Mouse (Mus musculus) erythroblast, embryonic 14.5 days (primary cell): Measurements from ENCODE around the gene Hpcal4. TPM values are rescaled to one million over a fixed set of nuclear protein-coding genes. Genes with fewer than 3 reads are reported as not detected.
"Not testable (repeated sequence)": the region's sequence is repeated elsewhere in the genome, so short reads cannot be mapped to it uniquely, and the experiment has no call there.

Experiments
- H3K27me3 ChIP-seq: 2 replicates; pipeline ENCODE4 v1.6.1; 2012; ENCODE audit warnings: inconsistent platforms; ENCODE audit not compliant: control insufficient read depth
- H3K36me3 ChIP-seq: 2 replicates; pipeline ENCODE4 v1.6.1; 2012; ENCODE audit warnings: mild to moderate bottlenecking, inconsistent platforms; ENCODE audit not compliant: control insufficient read depth
- H3K4me1 ChIP-seq: 2 replicates; pipeline ENCODE4 v1.6.1; 2012; ENCODE audit warnings: inconsistent platforms; ENCODE audit not compliant: control insufficient read depth
- H3K4me3 ChIP-seq: replicated peaks from 2 replicates; pipeline ENCODE3; 2012; ENCODE audit warnings: moderate library complexity, mild to moderate bottlenecking, inconsistent platforms
- H3K9me3 ChIP-seq: 2 replicates; pipeline ENCODE4 v1.6.1; 2012; ENCODE audit warnings: low read length, inconsistent platforms, mixed read lengths; ENCODE audit not compliant: control insufficient read depth
- GATA1 ChIP-seq: IDR thresholded peaks from 2 replicates; pipeline ENCODE4 v1.6.1; 2012; ENCODE audit warnings: low read length, inconsistent platforms, mixed read lengths
- TAL1 ChIP-seq: IDR thresholded peaks from 3 replicates; pipeline ENCODE4 v1.6.1; 2012; ENCODE audit warnings: low read length, inconsistent platforms, mixed read lengths
- polyA plus RNA-seq: library from polyadenylated mRNA; stranded (reverse); fragments of >175 nt; gene quantifications from 2 replicates; pipeline ENCODE4 v1.2.3, GENCODE M21; 2012

Hpcal4 gene
- polyA plus RNA-seq, 1 experiment = not detected

DNA sequence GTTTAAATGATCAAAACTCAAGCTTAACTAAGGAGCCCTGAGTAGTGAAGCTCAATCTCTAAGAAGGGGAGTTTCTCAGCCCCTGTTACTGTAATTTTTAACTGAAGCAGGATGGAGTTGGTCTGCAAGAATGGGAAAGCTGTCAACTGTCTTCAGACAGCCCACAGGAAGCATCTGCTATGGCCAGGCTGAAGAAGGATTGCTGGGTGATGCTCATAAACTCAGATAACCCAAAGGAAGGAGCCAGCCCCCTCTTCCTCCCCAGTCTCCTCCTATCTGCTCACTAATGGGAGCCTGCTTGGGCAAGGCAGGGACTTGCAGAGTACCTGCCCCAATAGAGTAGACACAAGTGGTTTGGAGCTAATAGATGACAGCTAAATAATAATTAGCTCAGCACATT, 27.2 kb upstream of the Hpcal4 start:
- Histone ChIP-seq H3K4me1 (no peaks in the 10 kb centered on the region), H3K27me3 (peaks cover 7% of the 10 kb centered on the region), H3K9me3 (no peaks in the 10 kb centered on the region), H3K4me3 (no peak overlapping the region), H3K36me3 (no peaks in the 10 kb centered on the region)
- TF ChIP-seq TAL1 (no peak), GATA1 (no peak)

DNA sequence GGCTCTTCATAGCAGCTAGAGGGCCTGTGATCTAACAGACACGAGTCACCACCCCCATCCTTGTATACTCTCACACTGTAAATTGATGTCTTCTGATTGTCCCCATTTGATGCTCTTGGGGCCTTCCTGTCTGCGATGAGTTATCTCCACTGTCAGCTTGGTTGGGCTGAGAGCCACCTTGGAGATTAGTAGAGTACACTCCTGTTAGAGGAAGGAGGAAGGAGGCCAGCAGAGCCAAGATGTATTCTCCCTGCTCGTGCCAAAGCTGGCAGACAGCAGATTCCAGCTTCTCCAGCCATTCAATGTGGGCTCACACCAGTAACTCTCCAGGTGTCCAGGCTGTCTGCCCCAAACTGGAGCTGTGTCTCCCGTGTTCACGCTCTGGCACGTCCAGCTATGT, 22.5 kb upstream of the Hpcal4 start:
- peaks cover 22% of the 10 kb centered on the region for H3K27me3 ChIP-seq

DNA sequence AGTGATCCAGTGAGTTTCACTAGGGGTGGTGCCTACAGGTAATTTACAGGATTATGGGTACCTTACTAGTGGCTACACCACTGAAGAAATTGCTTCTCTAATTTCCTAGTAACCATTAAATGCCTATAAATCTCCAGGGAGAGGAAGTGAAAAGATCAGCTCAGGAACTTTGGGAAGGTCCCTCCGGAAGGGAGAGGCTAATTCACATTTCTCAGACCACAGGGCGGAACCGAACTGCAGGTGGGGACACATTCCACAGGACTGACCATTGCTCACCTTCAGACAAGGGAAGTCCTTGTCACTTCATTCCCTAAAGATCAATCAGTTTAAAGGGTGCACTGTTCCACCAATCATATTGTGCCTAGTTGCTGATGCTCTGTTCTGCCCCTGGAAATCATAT, 21.8 kb upstream of the Hpcal4 start:
- H3K27me3 ChIP-seq = peaks cover 22% of the 10 kb centered on the region
- H3K36me3 ChIP-seq, H3K4me1 ChIP-seq, H3K9me3 ChIP-seq, H3K4me3 ChIP-seq: not testable (repeated sequence)

More for the DNA sequence above, 22.5 kb upstream of the Hpcal4 start:
- TF ChIP-seq TAL1 (no peak), GATA1 (no peak)
- Histone ChIP-seq H3K9me3 (no peaks in the 10 kb centered on the region), H3K4me1 (peaks cover 3% of the 10 kb centered on the region), H3K36me3 (no peaks in the 10 kb centered on the region), H3K4me3 (no peak overlapping the region)

DNA sequence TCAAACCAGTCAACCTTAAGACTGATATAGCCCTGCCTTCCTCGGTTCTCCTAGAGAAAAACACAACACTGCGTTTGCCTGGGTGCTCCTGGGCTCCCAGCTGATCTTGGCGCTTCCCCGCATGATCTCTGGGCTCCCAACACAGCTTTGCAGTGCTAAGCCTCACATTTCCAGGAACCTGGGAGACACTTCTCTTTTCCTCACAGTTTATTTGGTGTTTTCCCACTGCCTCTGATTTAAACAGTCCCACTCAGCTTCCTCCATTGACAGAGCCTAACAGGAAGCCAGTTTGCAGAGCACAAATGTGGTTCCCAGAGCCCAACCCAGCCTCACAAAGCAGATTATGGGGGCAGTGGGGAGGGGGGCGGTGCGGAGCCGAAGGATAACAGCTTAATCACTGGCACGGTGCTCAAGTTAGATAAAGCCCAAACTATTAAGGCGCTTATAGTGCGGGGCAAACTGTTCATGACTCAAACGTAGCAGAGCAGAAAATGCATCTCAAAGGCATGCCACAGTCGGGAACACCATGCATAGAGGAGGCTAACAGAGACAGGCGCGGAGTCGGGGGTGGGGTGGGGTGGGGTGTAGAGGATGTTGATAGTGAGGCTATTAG, 20.6 kb upstream of the Hpcal4 start:
- peaks cover 22% of the 10 kb centered on the region for H3K27me3 ChIP-seq
- peaks cover 3% of the 10 kb centered on the region for H3K4me1 ChIP-seq
- no peaks in the 10 kb centered on the region for H3K36me3 ChIP-seq
- H3K4me3 ChIP-seq = no peak overlapping the region
- H3K9me3 ChIP-seq = no peaks in the 10 kb centered on the region
- TF ChIP-seq TAL1 (no peak), GATA1 (no peak)

DNA sequence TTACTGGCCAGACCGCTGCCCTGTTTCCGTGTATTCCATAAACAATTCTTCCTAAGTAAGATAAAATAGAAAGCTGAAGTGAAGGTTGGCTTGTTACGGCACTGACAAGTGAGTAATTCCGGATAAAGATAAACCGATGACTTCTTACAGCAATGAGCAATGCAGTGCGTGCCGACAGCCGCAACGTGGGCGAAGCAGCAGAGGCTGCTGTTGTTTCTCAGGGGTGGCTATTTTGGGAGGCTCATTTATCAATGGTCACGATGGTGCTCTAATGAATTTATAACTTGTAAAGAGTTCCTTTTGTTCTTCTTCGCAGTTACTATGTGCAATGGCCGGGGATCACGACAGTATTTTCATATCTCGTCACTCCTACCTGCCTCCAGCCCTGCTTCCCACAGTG, 18.9 kb upstream of the Hpcal4 start:
- Histone ChIP-seq H3K4me1 (peaks cover 3% of the 10 kb centered on the region), H3K27me3 (peaks cover 22% of the 10 kb centered on the region)

GRCm38 (mm10) chr4:123171811-123172210, 11.2 kb upstream of the Hpcal4 start:
- peaks cover 37% of the 10 kb centered on the region for H3K27me3 ChIP-seq
- H3K4me3 ChIP-seq = no peak overlapping the region
- no peaks in the 10 kb centered on the region for H3K4me1 ChIP-seq
- H3K9me3 ChIP-seq = no peaks in the 10 kb centered on the region
- no peaks in the 10 kb centered on the region for H3K36me3 ChIP-seq
- TF ChIP-seq GATA1 (no peak), TAL1 (no peak)

More for the DNA sequence above, 18.9 kb upstream of the Hpcal4 start:
- Histone ChIP-seq H3K9me3 (no peaks in the 10 kb centered on the region), H3K4me3 (no peak overlapping the region), H3K36me3 (no peaks in the 10 kb centered on the region)
- no peak for TF ChIP-seq TAL1
- TF ChIP-seq GATA1 = no peak

- TF ChIP-seq GATA1 = no peak
- TF ChIP-seq TAL1 = no peak
- Histone ChIP-seq H3K4me1 (peaks cover 5% of the 10 kb centered on the region), H3K36me3 (no peaks in the 10 kb centered on the region), H3K9me3 (no peaks in the 10 kb centered on the region; the same call in 1 of the 2 replicates), H3K27me3 (peaks cover 76% of the 10 kb centered on the region), H3K4me3 (no peak overlapping the region)
These were observed 421 bp downstream of the Hpcal4 start for GRCm38 (mm10) chr4:123183239-123184056.

DNA sequence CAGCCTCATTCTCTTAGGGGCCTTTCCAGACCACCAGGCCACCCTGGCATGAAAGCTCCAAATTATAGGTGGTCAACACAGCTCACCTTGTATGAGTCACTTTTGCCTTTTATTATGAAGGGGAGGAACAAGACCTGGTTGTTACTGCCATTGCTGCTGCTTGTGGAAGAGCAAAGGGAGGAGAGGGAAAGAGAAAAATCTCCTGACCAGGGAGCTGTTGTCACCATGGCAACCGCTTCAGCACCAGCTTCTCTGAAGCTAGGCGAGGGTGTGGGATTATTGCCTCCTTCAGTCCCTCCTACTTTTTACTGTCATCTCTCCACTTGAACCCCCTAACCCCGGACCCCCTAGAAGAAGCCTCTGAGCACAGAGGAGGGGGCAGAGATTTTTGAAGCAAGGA, 1.8 kb downstream of the Hpcal4 start:
- Histone ChIP-seq H3K27me3 (peaks cover 67% of the 10 kb centered on the region), H3K9me3 (no peaks in the 10 kb centered on the region; the same call in 1 of the 2 replicates), H3K36me3 (no peaks in the 10 kb centered on the region), H3K4me3 (no peak overlapping the region), H3K4me1 (peaks cover 5% of the 10 kb centered on the region)
- no peak for TF ChIP-seq GATA1
- no peak for TF ChIP-seq TAL1

DNA sequence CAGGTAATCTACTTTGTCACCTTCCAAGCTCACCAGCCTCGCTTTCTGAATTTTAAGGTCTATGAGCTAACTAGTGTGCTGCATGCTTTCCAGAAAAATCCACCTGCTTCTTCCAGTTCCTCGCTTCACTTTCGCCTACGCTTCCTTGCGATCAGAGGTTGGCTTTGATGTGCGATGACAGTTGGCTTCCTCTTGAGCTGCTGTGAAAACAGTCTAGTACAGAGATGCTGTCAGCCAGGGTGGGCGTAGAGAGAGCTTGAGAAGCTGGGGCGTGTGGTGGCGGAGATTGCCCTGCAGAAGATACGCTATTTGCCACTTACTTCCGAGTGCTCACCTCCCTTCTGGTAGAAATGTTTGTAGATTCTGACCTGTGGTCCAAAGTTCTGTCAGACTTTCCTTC, 9.3 kb downstream of the Hpcal4 start:
- TF ChIP-seq GATA1 (no peak), TAL1 (no peak)
- Histone ChIP-seq H3K36me3 (no peaks in the 10 kb centered on the region), H3K27me3 (peaks cover 27% of the 10 kb centered on the region), H3K4me3 (no peak overlapping the region), H3K4me1 (no peaks in the 10 kb centered on the region), H3K9me3 (no peaks in the 10 kb centered on the region)
